Mouse (Mus musculus) midbrain, postnatal 0 days (tissue): ENCODE results near the gene Pcsk6. TPM values are rescaled to one million over a fixed set of nuclear protein-coding genes. Genes with fewer than 3 reads are reported as not detected.

Source experiments
- ATAC-seq: fragments of 200-750 bp; cut with Nextera tagmentation; 2 replicates; pipeline ENCODE4 v1.8.0; 2017; ENCODE audit warnings: moderate number of reproducible peaks, mild to moderate bottlenecking, moderate TSS enrichment, moderate library complexity; ENCODE audit not compliant: low FRiP score
- DNase-seq: peaks from one replicate; pipeline ENCODE4 v3.0.0-alpha.2; 2015; ENCODE audit warnings: low spot score
- H3K27ac ChIP-seq: fragments of 300-500 bp; sonication (generic); 2 replicates; pipeline ENCODE4 v1.5.1; 2014; ENCODE audit warnings: low read depth, mild to moderate bottlenecking, low read length, mixed read lengths
- H3K27me3 ChIP-seq: fragments of 300-500 bp; sonication (generic); 2 replicates; pipeline ENCODE4 v1.6.1; 2014; ENCODE audit warnings: low read length, control low read depth, mixed read lengths; ENCODE audit not compliant: insufficient read depth
- H3K36me3 ChIP-seq: fragments of 300-500 bp; sonication (generic); 2 replicates; pipeline ENCODE4 v1.6.1; 2014; ENCODE audit warnings: low read length, control low read depth, mixed read lengths; ENCODE audit not compliant: insufficient read depth
- H3K4me1 ChIP-seq: fragments of 300-500 bp; sonication (generic); 2 replicates; pipeline ENCODE4 v1.6.1; 2014; ENCODE audit warnings: mild to moderate bottlenecking, control low read depth, antibody characterized with exemption, low read length, mixed read lengths; ENCODE audit not compliant: insufficient read depth
- H3K4me2 ChIP-seq: fragments of 300-500 bp; sonication (generic); 2 replicates; pipeline ENCODE4 v1.6.1; 2014; ENCODE audit warnings: low read depth, mild to moderate bottlenecking, low read length, mixed read lengths; ENCODE audit not compliant: poor library complexity, severe bottlenecking
- H3K4me3 ChIP-seq: fragments of 300-500 bp; sonication (generic); 2 replicates; pipeline ENCODE4 v1.5.1; 2014; ENCODE audit warnings: low read depth, mild to moderate bottlenecking, low read length, moderate library complexity
- H3K9ac ChIP-seq: fragments of 300-500 bp; sonication (generic); replicated peaks from 2 replicates; pipeline ENCODE4 v1.6.1; 2014; ENCODE audit warnings: mild to moderate bottlenecking, low read length, moderate library complexity, mixed read lengths; ENCODE audit not compliant: poor library complexity, severe bottlenecking
- H3K9me3 ChIP-seq: fragments of 300-500 bp; sonication (generic); 2 replicates; pipeline ENCODE4 v1.6.1; 2016; ENCODE audit warnings: low read length, control low read depth
- CTCF ChIP-seq: IDR thresholded peaks from 2 replicates; pipeline ENCODE4 v1.5.1; 2016; ENCODE audit warnings: antibody characterized with exemption, mild to moderate bottlenecking
- WGBS: fragments of 180-500 bp; shearing (Covaris S2); extraction: QIAGEN DNeasy Blood & Tissue Kit; methylation state at CpG from one replicate; pipeline ENCODE4 v1.1.7; 2014; 5-methylcytosine and 5-hydroxymethylcytosine counted together
- polyA plus RNA-seq: library from polyadenylated mRNA; unstranded; fragments of >200 nt; fragmentation: Nextera tagmentation; extraction: Ambion mirVana; gene quantifications from 2 replicates; pipeline ENCODE4 v1.2.1, GENCODE M21; 2015
- total RNA-seq: library from RNA; depleted of rRNA; stranded (reverse); fragments of >200 nt; gene quantifications from 2 replicates; pipeline ENCODE4 v1.2.3, GENCODE M21; 2014

The Pcsk6 gene
- total and polyA plus RNA-seq, 2 experiments from 2014 or later = 1.5 to 14.9 TPM

DNA sequence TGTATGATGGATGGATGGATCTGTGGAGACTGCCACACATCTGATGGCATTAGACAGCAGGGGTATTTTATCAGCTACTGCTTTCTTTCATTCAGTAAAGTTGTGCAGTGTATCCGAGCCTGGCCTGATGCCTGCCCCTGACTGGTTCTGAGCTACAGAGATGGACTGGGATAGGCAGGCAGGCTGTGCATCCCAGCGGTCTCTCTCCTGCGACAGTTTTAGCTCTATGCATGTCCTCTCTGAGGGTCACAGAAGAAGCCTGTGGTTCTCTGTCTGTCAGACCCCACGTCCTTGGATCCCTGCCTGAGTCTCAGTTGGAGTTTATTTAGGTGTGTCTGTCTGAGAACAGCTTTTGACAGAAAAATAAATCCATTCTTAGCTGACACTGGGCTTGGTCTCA lies 16.7 kb downstream of the Pcsk6 start:
- H3K9me3 ChIP-seq = no peaks in the 10 kb centered on the region
- no peak overlapping the region for H3K9ac ChIP-seq
- no peak overlapping the region for H3K4me2 ChIP-seq
- H3K27me3 ChIP-seq = no peaks in the 10 kb centered on the region
- no peaks in the 10 kb centered on the region for H3K36me3 ChIP-seq
- ATAC-seq (no peak), DNase-seq (no peak)
- no peaks in the 10 kb centered on the region for H3K4me1 ChIP-seq
- H3K4me3 ChIP-seq = no peak overlapping the region
- WGBS = 61% methylated on average over 4 of the region's 4 CpGs
- no peak overlapping the region for H3K27ac ChIP-seq
- TF ChIP-seq CTCF = no peak

DNA sequence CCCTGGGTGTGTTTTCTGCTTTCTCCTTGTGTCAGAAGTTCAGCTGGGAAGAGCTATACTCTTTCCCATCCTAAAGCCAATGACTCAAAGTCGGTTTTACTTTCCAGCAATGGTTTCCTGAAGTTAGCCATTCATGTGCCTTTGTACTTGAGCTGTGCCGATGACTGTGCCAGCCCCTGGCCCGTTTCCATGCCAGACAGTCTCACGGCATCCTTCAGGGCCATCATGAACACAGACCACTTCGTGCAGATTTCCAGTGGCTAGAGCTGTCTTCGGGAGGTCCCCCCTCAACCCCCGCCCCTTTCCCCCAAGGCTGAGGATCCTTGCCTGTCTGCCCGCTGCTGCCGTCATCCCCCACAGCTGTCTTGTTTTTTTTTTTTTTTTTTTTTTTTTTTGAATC lies 17.8 kb downstream of the Pcsk6 start:
- WGBS = 55% methylated on average over 9 of the region's 9 CpGs
- H3K4me1 ChIP-seq = no peaks in the 10 kb centered on the region
- no peak overlapping the region for H3K4me3 ChIP-seq
- no peaks in the 10 kb centered on the region for H3K36me3 ChIP-seq
- no peak for TF ChIP-seq CTCF
- peak; percentile 58 for DNase-seq
- H3K9ac ChIP-seq = no peak overlapping the region
- H3K27ac ChIP-seq = no peak overlapping the region
- H3K27me3 ChIP-seq = no peaks in the 10 kb centered on the region
- H3K9me3 ChIP-seq = no peaks in the 10 kb centered on the region
- ATAC-seq = no peak
- no peak overlapping the region for H3K4me2 ChIP-seq

- Histone ChIP-seq H3K9me3 (no peaks in the 10 kb centered on the region), H3K9ac (no peak overlapping the region), H3K36me3 (no peaks in the 10 kb centered on the region), H3K4me3 (no peak overlapping the region), H3K4me1 (no peaks in the 10 kb centered on the region), H3K27ac (no peak overlapping the region), H3K27me3 (no peaks in the 10 kb centered on the region), H3K4me2 (0 out of 2 replicates have a peak overlapping the region, but pooled peaks have one; percentile 31)
- no peak for TF ChIP-seq CTCF
- no peak for ATAC-seq
- no peak for DNase-seq
- 77% methylated on average over 5 of the region's 5 CpGs for WGBS
Measured at GRCm38 (mm10) chr7:65880666-65881289, 19.2 kb downstream of the Pcsk6 start.

DNA sequence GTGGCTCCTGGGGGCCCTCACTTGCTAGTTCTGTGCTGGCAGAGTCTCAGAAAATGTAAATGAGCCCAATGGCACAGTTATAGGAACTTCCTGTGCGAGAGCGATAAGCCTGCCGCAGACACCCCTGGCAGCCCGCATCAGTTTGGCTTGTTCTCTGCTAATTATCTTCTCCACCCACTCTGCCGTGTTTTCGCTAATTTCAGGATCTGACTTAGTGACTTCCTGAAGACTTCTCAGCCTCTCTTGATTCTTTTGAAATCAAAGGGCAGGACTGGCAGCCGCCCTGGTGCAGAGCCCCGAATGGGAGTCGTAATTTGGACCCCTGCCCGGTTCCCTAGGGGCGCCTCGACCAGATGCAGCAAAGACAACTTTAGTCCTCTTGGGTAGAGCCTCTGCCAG lies 19.8 kb downstream of the Pcsk6 start:
- WGBS = 37% methylated on average over 12 of the region's 12 CpGs
- Histone ChIP-seq H3K27ac (no peak overlapping the region), H3K9me3 (no peaks in the 10 kb centered on the region), H3K36me3 (no peaks in the 10 kb centered on the region), H3K4me3 (no peak overlapping the region), H3K9ac (no peak overlapping the region), H3K27me3 (no peaks in the 10 kb centered on the region), H3K4me1 (no peaks in the 10 kb centered on the region), H3K4me2 (peak overlapping the region; percentile 31)
- no peak for ATAC-seq
- no peak for DNase-seq
- no peak for TF ChIP-seq CTCF

DNA sequence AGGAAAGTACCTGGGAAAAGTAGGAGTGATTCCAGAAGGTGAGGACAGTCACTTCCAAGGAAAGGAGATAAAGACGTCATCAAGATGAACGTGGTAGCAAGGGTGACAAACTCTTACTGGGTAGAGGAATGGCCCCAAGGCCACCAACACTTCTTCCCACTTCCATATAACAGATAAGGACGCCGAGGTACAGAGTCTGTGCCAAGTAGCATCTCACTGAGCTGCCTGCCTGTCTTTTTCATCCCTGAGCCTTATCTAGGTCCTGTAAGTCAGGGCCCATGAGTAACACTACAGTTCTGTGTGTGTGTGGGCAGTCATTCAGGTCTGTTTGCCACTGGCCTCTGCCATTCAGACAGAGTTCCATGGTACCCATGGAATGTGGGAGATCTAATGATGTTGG lies 23.4 kb downstream of the Pcsk6 start:
- Histone ChIP-seq H3K4me2 (no peak overlapping the region), H3K36me3 (no peaks in the 10 kb centered on the region), H3K9ac (no peak overlapping the region), H3K27me3 (no peaks in the 10 kb centered on the region), H3K27ac (no peak overlapping the region), H3K4me3 (no peak overlapping the region), H3K4me1 (no peaks in the 10 kb centered on the region), H3K9me3 (no peaks in the 10 kb centered on the region)
- 83% methylated on average over 4 of the region's 4 CpGs for WGBS
- TF ChIP-seq CTCF = no peak
- DNase-seq (no peak), ATAC-seq (no peak)

- 0 out of 2 replicates have a peak, but pooled peaks have one; percentile 14 for TF ChIP-seq CTCF
Measured at GRCm38 (mm10) chr7:65885819-65886218, 24.3 kb downstream of the Pcsk6 start.

More at GRCm38 (mm10) chr7:65885819-65886218, 24.3 kb downstream of the Pcsk6 start:
- DNase-seq = no peak
- ATAC-seq = no peak
- Histone ChIP-seq H3K9ac (no peak overlapping the region), H3K4me3 (no peak overlapping the region), H3K27ac (no peak overlapping the region), H3K27me3 (no peaks in the 10 kb centered on the region), H3K36me3 (no peaks in the 10 kb centered on the region), H3K4me2 (no peak overlapping the region), H3K4me1 (no peaks in the 10 kb centered on the region), H3K9me3 (no peaks in the 10 kb centered on the region)
- 95% methylated on average over 6 of the region's 6 CpGs for WGBS
